8 mouse cellular contexts compared by ENCODE assay signal in genomic region chr4:120825100-120825553, GRCm38 (mm10). TPM values are rescaled to one million over a fixed set of nuclear protein-coding genes. Genes with fewer than 3 reads are reported as not detected.
DNase-seq lines count a peak whose midpoint lies in the region; ATAC-seq and TF ChIP-seq lines count a peak whose summit lies in the region.

No protein-coding gene starts in this region.

- WGBS in hindbrain, embryonic 16.5 days, result under 1% methylated on average over 31 of the region's 53 CpGs
- under 1% methylated on average over 48 of the region's 53 CpGs for WGBS in macrophage (ENCODE audit: missing documents)

- peak; percentile 94 for ATAC-seq in hindbrain, embryonic 16.5 days

- H3K9me3 ChIP-seq in hindbrain, embryonic 16.5 days (ENCODE audit: control insufficient read depth, low read length), result no peaks in the 10 kb centered on the region

- peak overlapping the region; percentile 96 for H3K9ac ChIP-seq in hindbrain, embryonic 16.5 days (ENCODE audit: low read depth, low read length)

- peak overlapping the region; percentile 83 for H3K4me3 ChIP-seq in hindbrain, embryonic 16.5 days (ENCODE audit: low read length)
- H3K4me3 ChIP-seq in left cerebral cortex, adult 2 months, result peak overlapping the region; percentile 90
- peak overlapping the region; percentile 69 for H3K4me3 ChIP-seq in macrophage (ENCODE audit: inconsistent target)

- peak overlapping the region; percentile 82 for H3K4me2 ChIP-seq in hindbrain, embryonic 16.5 days (ENCODE audit: low read length)

- peak; percentile 94 for DNase-seq in ZHBTc4 (ENCODE audit: low read depth, low spot score)
- DNase-seq in cerebellum, postnatal 4 days (ENCODE audit: low spot score in 2 of 2), result peak; percentile 95 to 98
- DNase-seq in gastrocnemius, adult 18-20 months (ENCODE audit: low spot score), result peak; percentile 95
- DNase-seq in left cerebral cortex, adult 2 months (ENCODE audit: extremely low spot score in 1 of 2, low spot score in 2 of 2), result peak; percentile 95 to 96
- DNase-seq in retina, postnatal 7 days (ENCODE audit: low read depth, low spot score), result peak; percentile 88
- peak; percentile 86 to 92 for DNase-seq in urinary bladder, adult 18-20 months (ENCODE audit: low spot score in 2 of 2)

- no peak; the same call in 1 of the 2 replicates for TF ChIP-seq CTCF in left cerebral cortex, adult 2 months (IDR thresholded peaks at IDR 0.05)

- peak overlapping the region; percentile 100 for H3K27ac ChIP-seq in hindbrain, embryonic 16.5 days (ENCODE audit: low read depth, low read length)
- H3K27ac ChIP-seq in left cerebral cortex, adult 2 months, result peak overlapping the region; percentile 100
- peak overlapping the region; percentile 63 for H3K27ac ChIP-seq in macrophage

- H3K36me3 ChIP-seq in hindbrain, embryonic 16.5 days (ENCODE audit: control insufficient read depth, insufficient read depth, low read length), result no peaks in the 10 kb centered on the region
- no peaks in the 10 kb centered on the region for H3K36me3 ChIP-seq in macrophage (ENCODE audit: inconsistent target)

- peaks cover 49% of the 10 kb centered on the region for H3K79me2 ChIP-seq in macrophage (ENCODE audit: inconsistent target)

- H3K4me1 ChIP-seq in hindbrain, embryonic 16.5 days (ENCODE audit: control insufficient read depth, insufficient read depth, low read depth, low read length), result peaks cover 13% of the 10 kb centered on the region

- intact Hi-C loops in left cerebral cortex, adult 2 months (cut with DNase I), result no loop called here

- no peaks in the 10 kb centered on the region for H3K27me3 ChIP-seq in hindbrain, embryonic 16.5 days (replicated peaks; ENCODE audit: control insufficient read depth, insufficient read depth, low read length)

RNA-seq across cellular contexts. Expression of gene Nfyc, which starts 6.2 kb away (rescaled TPM):
- total RNA-seq in gastrocnemius, adult 18-20 months (2021), result 10 to 100 TPM; 35.5 to 38.0 TPM
- polyA plus RNA-seq in hindbrain, embryonic 16.5 days (2015; fragmentation: Nextera tagmentation; extraction: Ambion mirVana), result 75.8 and 86.0 TPM in 2 replicates
- 10 to 100 TPM; 49.9 to 53.7 TPM for total RNA-seq in left cerebral cortex, adult 2 months (2021)
- total RNA-seq in macrophage (2018; cell fraction: chromatin; rRNA removed), result 10 to 100 TPM in 24 of 26 experiments, 1 to 10 TPM in 2; 9.0 to 34.9 (median 22.4) TPM
- total RNA-seq in macrophage (2018; cell fraction: cytosol; rRNA removed), result 10 to 100 TPM; 15.4 to 27.0 (median 22.8) TPM
- 10 to 100 TPM in 24 of 26 experiments, 1 to 10 TPM in 2; 7.9 to 23.8 (median 16.4) TPM for total RNA-seq in macrophage (2018; cell fraction: nucleus; rRNA removed)
- 20.0 to 28.3 TPM (median 28.1 TPM) in 3 replicates for polyA plus RNA-seq in macrophage (2018)

RNA-seq across cellular contexts. Expression of gene Rims3, which starts 29.5 kb away (rescaled TPM):
- under 1 TPM in 1 of 2 experiments, not detected in 1; 0.05 TPM for total RNA-seq in gastrocnemius, adult 18-20 months (2021)
- 24.0 and 28.6 TPM in 2 replicates for polyA plus RNA-seq in hindbrain, embryonic 16.5 days (2015; fragmentation: Nextera tagmentation; extraction: Ambion mirVana)
- 100 to 1,000 TPM; 175 to 181 TPM for total RNA-seq in left cerebral cortex, adult 2 months (2021)
- total RNA-seq in macrophage (2018; cell fraction: chromatin; rRNA removed), result 10 to 100 TPM in 9 of 26 experiments, 1 to 10 TPM in 11, under 1 TPM in 6; 0.38 to 27.8 (median 3.2) TPM
- 1 to 10 TPM in 13 of 26 experiments, under 1 TPM in 13; 0.22 to 7.5 (median 1.2) TPM for total RNA-seq in macrophage (2018; cell fraction: cytosol; rRNA removed)
- total RNA-seq in macrophage (2018; cell fraction: nucleus; rRNA removed), result 10 to 100 TPM in 4 of 26 experiments, 1 to 10 TPM in 16, under 1 TPM in 6; 0.12 to 22.4 (median 2.7) TPM
- 0.49 to 0.67 TPM (median 0.54 TPM) in 3 replicates for polyA plus RNA-seq in macrophage (2018)

Comparison
In these comparisons a context has a peak if more than half of its experiments do, and no peak if none do; other contexts are left out.
1. Peak in every context shown above with its lines: DNase-seq, ATAC-seq, H3K4me3 ChIP-seq and H3K27ac ChIP-seq.
2. RNA of gene Rims3, which starts 29.5 kb away (total RNA-seq): 175 to 181 TPM in left cerebral cortex, adult 2 months; 0.05 TPM in gastrocnemius, adult 18-20 months; every median in the first group is over 100 times any median in the second.